Mouse (Mus musculus): Measurements from ENCODE around the gene Gm4792.

Gene Gm4792

DNA sequence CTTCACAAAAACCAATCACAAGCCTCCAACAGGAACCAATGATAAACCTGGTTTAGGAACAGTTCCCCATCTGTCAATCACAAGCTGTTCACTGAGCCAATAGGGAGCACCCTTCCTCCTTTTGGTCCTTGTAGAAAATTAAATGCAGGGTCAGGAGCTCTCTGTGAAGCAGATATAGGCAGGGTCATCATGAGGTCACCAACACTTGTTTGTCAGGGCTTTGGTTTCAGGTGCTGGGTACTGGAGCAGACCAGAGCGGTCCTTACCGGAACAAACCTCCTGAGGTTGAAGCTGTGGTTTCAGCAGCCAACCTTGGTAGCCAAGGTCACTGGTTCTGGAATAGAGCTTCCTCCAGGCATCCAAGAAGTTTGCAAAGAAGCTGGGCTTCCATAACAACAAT, 798 bp upstream of the Gm4792 start:
- DNase-seq (ENCODE audit: low spot score), result no peak

DNA sequence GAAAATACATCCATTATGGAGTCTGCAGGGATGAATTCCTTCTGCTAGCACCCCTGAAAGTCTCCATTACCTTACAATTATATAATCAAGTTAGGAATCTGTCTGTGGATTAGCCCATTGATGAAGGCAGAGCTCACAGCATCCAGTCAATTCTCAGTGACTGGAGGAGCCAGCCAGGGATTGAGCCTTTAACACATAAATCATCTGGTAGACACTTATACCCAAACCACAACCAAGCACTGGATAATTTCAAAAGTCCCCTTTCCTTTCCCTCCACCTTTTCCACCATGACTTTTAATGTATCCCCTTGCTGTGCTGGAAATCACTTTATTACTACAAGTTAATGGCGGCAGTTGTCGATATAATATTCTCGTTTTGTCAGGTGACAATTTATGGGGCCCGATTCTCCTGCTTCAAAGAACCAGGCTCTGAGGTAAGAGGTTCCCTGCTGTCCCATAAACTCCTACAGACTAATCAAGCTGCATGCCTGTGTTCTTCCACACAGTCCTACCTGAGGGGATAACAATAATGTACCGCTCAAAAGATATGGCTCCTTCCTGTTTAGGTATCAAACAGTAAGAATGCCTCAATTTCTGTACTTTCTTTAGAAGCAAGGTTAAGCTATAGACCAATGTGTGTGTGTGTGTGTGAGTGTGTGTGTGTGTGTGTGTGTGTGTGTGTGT, 2.4 kb downstream of the Gm4792 start:
- no peak for DNase-seq (ENCODE audit: low spot score)

DNA sequence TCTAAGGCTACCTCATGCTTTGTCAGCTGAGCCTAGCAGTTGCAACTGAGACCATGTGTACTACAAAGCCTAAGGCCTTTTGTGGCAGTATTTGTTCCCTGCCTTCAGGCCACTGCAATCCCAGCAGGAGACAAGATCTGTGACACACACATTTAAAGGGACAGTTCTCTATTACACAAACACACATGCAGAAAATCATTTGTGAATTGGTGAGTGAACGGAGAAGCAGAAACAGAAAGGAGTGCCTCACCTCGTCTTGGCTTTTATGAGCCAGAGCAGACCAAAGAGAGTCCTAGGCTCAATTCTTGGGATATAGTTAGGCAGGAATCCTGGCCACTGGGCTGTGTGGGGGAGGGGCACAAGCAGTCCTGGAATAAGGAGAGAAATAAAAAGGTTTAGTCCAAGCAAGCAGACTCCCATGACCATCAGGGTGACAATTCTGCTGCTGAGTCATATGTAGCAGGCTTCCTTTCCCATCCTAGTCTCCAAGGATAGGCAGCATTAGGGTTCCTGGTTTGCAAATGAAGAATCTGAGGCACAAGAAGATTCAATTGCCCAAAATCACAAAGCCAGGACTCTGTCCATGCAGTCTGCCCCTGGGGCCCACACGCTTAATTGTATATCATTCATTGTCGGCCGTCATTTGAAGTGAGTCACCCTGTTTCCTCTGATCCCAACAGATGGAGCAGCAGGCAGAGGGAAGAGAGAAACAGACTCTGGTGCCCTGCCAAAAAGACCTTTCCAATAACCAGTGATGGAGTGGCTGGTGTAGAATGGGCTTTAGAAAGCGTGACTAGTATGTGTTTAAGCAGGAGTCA, 3.4 kb downstream of the Gm4792 start:
- no peak for DNase-seq (ENCODE audit: low spot score)

DNA sequence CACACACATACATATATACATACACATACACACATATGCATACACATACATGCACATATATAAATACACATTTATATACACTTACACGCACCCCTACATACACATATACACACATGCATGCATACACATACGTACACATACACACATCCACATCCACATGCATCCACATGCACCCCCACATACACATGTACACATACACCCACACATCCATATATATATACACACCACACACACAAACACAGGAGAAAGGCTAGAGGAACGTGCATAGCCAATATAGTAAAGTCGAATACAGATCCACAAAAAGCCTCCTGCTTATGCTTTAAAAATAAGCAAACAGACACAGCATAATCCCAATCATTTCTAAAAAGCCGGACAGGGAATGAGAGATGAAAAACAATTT, 4.1 kb downstream of the Gm4792 start:
- DNase-seq (ENCODE audit: low spot score), result no peak

DNA sequence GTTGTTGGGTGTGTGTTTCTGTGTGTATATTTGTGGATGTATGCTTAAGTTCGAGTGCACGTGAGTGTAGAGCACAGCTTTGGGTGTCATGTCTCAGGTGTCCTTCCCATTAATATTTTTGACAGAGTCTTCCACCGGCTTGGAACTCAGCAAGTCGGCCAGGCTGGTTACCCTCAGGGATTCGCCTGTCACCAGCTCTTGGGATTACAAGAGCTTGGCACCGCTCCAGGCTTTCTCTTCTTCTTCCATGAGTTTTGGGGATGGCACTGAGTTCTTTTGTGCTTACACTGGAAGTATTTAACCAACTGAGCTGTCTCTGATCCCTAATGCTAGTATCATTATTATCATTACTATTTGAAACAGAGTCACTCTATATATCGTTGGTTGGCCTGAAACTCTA, 15.7 kb downstream of the Gm4792 start:
- no peak for DNase-seq (ENCODE audit: low spot score)

DNA sequence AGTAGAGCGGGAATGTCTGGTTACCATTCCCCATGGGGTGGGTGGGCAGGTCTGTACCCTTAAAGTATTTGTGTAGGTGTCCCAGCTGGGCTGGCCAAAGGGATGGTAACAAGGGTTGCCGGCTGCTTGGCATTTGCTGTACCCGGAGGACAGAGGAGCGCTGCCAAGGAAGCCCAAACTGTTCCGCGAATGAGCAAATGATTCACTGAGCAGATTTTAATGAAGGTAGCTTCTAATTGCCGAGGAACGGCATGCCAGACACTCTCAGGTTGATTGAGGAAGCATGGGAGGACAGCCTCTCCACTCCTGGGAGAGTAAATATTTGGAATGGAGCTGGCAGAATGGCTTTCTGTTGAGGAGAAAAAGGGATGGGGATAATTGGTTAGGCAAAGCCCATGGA, 16.3 kb downstream of the Gm4792 start:
- no peak for DNase-seq (ENCODE audit: low spot score)

DNA sequence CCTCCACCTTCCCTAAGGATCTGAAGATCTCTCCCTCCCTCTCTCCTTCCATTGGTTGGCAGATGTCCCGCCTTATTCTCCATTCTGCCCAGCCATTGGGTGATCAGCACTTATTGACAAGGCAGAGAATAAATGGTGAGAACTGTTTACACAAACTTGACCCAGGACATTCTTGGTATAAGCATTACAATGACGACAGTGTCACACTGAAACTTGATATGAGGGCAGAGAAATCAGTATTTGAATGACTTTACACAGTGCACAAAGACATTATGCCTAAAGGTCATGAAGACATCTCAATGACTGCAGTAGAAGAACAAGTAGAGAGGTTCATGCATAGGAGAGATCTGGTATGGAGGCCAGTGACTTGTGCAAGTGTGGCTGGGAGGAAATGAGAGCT, 22.0 kb downstream of the Gm4792 start:
- DNase-seq (ENCODE audit: low spot score), result no peak

DNA sequence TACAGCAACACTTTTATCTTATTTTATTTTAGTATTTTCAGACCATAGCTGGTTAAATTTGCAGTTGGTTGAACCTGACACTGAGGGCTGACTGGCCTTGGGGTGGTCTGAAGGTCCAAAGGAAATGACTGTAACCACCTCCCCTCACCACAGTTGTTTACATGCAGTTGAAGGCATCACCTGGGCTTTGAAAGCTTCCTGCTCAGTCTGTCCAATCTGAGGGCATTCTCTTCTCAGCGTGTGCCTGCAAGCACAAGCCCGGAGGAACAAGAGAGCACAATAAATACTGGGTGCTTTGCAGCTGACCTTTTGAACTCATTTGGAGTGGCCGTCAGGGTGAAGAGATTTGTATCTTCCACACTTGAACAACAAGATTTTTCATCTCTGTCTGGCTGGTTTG, 23.2 kb downstream of the Gm4792 start:
- DNase-seq (ENCODE audit: low spot score), result no peak

DNA sequence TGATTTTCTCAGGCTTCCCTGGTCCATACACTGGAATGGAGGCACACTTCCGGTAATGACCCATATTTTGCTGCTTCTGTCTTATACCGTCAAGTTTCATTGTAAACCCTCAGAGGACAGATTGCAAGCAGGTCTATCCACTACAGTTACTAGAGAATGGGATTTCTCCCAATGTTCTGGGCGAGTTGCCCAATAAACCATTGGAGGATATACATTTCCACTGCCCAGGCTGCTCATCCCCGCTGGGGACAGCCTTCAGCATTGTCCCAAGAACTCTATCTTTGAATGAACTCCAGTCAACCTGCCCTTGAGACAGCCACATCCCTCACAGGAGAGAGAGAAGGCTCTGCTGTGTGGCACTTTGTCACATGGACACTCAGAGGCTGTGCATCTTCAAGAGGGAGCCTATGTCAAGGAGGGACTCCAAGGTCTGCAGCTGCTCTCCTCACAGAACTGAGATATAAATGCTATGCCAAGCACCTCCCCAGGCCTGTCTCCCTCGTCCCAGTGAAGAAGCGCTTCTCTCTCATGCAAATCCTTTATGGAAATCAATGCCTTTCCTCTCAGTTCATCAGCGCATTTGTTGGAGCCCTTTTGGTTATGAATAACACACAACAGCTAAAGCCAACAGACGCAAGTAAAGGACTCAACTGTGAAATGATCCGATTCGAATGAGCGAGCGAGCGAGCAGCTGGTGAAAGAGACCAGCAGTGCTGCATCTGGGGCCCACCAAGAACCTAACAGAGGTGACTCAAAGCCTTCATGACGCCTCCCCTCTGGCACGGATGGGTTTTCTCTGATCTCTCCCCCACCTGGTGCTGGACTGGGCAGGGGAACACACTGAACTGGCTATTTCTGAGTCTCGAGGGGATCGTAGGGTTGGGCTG, 32.6 kb downstream of the Gm4792 start:
- no peak for DNase-seq (ENCODE audit: low spot score)

DNA sequence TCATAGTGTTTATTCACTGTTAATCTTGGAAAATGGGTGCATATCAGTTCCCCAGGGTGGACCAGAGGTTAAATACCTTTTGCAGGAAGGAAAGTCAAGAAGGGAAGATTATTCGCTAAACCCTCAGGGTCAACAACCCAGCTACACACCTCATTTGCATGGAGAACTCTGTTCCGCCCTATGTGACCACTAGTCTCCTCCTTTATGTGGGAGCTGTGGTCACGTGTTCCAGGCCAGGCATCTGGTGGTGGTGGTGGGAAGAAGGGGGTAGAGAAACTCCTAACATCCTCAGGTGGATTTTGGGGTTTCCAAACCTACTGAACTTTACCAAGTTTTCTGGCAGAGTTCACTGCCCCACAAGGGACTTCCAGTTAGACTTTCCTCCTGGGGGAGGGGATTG, 35.3 kb downstream of the Gm4792 start:
- DNase-seq (ENCODE audit: low spot score), result no peak

DNA sequence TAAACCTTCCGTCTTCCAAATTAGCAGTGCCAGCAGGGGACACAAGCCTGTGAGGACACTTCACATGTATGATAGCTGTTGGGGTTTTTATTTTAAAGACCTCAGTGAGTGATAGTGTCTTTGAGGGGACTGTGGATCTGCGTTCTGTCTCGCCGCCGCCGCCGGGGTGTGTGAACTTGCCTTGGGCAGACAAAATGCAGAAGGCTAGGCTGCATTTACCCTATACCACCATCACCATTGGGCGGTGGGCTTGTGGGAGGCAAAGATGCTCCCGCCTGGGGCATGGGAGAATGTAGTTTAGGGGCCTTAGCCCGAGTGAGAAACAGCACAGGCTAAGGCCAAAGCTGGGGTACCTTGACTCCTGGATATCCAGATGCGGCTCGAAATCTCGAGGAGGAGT, 35.9 kb downstream of the Gm4792 start:
- no peak for DNase-seq (ENCODE audit: low spot score)

DNA sequence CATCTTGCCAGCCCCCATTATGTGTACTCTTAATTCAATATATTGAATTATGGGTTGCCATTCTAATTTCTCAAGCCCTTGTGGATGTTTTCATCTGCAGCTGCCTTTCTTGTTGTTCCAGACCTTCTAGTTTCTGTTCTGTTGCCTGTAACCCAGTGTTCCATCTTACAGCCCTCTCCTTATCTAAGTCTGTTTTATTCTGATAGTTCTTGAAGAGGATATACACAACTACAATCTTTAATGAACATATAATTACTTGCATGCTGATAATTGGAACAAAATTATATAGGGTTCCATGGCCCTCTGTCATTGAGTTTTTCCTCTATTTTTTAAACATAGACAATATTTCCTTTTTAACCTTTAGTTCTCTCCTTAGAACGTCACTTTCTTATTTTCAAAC, 38.0 kb downstream of the Gm4792 start:
- DNase-seq (ENCODE audit: low spot score), result no peak

DNA sequence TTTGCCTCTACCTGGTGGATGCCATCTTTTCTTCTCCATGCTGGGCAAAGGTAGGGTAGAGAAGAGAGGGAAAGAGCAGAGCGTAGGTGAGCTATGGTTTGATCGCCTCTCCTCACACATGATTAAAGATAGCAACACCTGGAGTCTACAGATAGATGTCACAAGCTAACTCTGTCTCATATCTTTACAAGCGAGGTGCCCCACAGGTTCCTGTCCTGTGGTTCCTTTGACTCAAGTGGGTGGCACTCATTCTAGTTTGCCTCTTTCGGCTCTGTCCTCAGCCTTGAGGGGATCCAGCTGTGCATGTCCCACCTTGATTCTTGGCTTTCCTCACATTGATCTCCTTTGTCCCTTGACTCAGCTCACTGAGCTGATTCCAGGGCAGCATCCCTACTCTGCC, 42.0 kb downstream of the Gm4792 start:
- no peak for DNase-seq (ENCODE audit: low spot score)

DNA sequence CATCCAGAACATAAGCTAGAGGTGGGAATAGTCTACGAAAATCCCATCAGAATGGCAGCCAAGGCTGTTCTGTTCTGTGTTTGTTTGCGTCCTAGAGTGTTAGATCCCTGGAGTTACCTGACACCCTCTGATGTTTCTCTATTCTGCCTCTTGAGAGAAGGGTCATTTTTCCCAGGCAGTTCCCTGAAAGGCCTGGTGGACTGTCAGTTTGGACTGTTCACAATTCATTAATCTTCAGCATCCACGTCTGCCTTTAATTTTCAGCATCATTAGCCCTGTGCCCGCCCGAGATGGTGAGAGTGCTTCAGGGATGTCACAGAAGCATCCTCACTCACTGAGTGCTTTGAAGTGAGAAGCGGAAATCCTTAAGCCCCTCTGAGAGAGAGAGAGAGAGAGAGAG, 42.8 kb downstream of the Gm4792 start:
- no peak for DNase-seq (ENCODE audit: low spot score)

DNA sequence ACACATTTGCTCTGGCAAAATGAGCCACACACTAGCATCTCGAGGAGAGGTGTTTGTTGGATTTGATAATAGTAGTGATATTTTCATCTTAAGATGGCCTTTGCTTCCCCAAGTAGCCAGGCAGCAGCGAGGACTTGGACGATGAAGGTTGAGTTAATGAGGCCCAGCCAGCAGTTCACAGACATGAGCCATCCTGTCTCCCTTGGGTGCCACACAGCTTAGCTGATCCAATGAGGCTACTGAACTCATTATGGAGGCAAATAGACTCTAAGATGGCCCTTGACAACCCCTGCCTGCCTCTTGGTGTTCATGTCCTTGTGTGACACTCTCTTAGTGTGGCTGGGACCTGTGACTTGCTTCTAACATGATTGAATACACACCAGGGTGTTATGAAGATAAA, 43.7 kb downstream of the Gm4792 start:
- DNase-seq (ENCODE audit: low spot score), result no peak

DNA sequence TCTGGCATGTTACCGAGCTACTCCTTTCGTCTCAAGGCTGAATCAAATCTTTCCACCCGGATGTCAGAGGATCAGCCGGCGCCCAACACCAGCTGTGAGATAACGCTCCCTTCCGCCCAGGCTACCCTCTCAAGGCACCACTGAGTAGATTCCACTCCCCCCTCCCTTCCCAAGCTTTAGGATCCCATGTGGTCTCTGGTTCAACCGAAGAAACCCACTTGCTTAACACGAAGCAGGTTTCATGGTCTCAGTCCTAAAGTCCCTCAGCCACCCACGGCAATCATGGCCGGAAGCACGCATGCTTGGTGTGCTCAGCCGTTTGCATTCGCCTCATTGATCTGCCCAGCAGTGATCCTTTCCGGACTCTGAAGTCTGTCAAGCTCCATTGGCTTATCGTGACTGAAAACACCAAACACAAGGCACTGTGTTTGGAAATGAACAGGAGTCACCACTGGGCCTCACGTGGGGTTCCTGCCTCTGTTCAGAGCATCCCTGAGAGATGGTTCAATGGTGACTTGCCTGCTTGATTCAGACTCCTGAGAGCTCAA, 45.2 kb downstream of the Gm4792 start:
- no peak for DNase-seq (ENCODE audit: low spot score)

DNA sequence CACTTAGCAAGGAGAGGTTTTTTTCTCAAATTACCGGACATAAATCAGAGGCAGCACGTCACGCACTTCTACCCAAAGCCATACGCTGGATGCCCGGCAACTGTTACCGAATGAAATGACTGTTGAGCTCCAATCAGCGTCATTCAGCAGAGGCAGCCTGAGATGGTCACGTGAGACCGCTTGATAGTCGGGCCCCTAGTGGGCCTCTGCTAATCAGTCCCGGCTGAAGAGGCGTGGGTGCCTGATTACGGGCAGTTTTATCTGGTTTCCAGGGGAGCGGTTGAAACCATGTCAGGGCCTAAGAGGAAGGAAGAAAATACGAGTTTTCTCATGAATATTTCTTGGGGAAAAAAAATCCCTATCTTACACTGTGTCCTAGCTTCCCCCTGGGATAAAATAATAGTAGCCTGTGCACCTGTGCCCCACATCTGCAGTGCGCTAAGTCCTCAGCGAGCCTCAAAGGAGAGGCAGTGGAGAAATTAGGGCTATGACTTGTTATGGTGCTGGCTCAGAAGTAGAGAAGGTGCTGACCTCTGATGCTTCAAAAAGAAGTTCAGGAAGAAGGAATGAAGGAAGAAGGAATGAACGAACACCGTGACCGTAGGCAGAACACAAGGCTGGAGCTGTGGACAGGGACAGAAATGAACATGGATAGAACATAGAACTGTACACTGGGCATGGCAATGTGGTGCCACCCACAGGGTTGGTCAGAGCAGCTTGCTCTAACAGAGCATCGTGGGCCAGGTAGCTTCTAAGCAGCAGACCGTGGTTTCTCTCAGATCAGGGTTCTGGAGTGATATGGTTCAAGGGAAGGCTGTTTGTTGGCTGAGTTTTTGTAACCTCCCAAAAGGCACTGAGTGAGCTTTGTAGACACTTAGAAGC, 48.7 kb downstream of the Gm4792 start:
- peak; percentile 10 for DNase-seq (ENCODE audit: low spot score)

DNA sequence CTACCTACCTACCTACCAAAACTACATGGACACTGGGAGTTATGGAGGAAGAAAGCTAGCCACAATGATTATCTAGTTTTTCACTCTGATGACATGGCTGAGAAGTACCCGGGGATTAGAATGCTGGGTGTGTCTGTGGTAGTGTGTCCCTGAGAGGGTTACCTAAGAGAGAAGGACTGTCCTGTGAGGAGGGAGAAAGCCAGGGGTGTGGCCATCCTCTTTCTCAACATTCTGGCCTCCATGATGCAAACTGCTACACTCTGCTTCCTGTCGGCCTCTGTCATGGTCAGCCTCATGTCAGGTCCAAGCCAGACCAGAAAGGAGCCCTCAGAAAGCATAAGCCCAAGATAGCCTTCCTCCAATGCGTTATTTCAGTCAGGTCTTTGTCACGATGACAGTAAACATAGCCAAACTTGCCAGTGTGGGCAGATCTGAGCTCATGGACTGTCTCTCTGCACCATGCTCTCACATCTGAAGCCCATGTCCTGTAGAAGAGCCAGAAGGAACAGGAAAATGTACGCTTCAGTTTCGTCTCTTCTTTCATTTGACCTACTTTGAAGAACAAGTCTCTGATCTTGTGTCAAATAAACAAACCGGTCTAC, 50.7 kb downstream of the Gm4792 start:
- DNase-seq (ENCODE audit: low spot score), result no peak
